Mouse (Mus musculus): ENCODE data around the gene Sumo3.

Gene Sumo3

DNA sequence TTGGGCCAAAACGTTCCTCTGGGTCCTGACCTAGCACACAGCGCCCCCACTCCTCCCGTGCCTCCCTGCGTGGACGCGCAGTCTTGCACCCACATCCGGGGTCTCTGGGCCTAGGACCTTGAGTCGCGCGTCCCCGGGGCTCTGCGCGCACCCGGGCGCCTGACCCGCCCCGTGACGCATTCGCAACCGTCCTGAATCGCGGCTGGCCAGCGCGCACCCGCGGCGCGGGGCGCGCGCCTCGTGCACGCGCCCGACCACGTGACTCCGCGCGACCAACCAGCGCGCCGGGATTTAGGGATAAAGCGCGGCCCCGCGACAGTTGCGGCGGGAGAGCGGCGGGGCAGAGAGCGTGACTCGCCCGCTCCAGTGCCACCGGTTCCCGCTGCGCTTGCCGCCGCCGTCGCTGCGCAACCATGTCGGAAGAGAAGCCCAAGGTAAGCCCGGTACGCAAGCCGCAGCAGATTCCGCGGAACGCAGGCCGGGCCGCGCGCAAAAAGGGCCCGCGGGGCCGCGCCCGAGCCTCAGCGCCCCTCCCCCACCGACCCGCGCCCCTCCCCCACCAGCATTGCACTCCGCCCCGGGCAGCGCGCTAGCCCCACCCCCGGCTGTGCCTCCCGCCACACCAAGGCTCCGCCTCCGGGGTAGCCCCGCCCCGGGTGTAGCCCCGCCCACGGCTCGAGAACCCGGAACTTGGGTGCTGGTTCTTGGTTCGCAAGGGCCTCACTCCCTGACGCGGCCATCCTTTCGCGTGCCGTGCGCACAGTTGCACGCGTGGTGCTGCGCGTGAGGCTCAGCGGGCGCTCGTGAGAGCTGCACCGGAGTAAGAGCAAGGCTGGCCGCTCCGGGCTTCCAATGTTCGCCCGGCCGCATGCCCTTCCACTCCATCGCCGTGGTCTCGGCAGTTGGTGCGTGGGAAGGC lies at the start of gene Sumo3, which contains the start of gene Gm49325:
Gene Sumo3 (plus strand): TSS at position 190 of the 919 bp plus-strand sequence.
Gene Gm49325 (plus strand): TSS at position 290 of the 919 bp plus-strand sequence.
- peak; percentile 90 to 95 for DNase-seq

DNA sequence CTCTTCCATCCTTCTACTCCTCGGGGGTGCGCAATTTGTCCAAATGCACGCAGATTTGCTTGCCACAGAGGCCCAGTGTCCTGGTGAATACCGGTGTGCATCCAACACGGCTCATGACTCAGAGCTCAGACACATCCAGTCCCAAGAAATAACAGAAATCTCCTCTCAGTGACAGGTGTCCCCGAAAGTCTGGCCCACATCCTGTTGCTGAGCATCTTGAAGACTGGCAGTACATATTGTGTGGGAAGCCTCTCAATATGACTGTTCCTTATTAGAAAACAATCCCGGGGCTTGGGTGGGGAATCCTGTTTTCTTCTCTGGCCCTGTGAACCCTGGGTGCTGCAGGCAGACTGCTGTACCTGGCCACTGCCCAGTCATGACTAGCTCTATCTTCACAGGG lies 49.3 kb upstream of the Sumo3 start:
- DNase-seq = no peak

DNA sequence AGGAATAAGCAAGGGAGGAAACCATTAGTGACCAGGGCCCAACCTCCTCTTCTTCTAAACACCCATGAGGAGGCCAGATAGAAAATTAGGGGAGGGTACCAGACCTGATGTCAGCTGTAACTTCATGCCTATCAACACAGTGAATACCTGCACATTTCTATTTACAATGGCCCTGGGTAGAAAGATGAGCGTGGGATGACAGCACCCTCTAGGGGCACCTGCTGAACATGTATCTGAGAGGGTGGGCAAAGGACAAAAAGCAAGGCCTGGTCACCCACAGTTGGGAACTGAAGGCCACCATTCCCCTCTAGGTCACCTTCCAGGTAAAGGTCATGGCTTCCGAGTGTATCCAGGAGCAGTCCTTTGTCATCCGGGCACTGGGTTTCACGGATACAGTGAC lies 48.3 kb upstream of the Sumo3 start:
- DNase-seq = peak; percentile 26 to 27

DNA sequence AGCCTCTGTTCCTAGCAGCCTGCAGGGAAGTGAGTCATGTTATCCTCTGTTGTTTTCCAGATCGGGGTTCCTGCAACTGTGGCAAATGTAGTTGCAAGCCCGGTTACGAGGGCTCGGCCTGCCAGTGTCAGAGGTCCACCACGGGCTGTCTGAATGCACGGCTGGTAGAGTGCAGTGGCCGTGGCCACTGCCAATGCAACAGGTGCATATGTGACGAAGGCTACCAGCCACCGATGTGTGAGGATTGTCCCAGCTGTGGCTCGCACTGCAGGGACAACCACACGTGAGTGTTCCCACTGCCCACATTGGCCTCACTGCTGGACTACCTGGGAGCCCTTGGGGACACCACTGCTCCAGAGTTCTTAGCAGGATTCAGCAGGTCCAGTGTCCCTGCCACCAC lies 45.8 kb upstream of the Sumo3 start:
- DNase-seq = no peak

DNA sequence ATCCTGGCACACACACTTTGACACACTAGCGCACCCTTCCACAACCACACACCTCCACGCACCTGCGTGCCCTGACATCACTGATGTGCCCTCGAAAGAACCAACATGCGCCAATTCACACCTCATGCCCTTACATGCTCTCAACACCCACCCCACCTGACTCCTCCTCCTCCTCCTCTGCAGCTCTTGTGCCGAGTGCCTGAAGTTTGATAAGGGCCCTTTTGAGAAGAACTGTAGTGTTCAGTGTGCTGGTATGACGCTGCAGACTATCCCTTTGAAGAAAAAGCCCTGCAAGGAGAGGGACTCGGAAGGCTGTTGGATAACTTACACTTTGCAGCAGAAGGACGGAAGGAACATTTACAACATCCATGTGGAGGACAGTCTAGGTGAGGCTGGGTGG lies 45.1 kb upstream of the Sumo3 start:
- DNase-seq = no peak

DNA sequence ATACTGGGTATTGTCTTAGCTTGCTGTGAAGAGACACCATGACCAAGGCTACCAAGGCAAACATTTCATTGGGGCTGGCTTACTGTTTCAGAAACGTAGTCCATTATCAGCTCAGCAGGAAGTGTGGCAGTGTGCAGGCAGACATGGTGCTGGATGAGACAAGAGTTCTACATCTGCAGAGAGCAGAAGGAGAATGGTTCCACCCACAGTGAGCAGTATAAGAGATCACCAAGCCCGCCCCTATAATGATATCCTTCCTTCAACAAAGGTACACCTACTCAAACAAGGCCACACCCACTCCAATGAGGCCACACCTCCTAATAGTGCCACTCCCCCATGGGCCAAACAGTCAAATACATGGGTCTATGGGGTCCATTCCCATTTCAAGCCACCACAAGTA lies 44.4 kb upstream of the Sumo3 start:
- DNase-seq = no peak

DNA sequence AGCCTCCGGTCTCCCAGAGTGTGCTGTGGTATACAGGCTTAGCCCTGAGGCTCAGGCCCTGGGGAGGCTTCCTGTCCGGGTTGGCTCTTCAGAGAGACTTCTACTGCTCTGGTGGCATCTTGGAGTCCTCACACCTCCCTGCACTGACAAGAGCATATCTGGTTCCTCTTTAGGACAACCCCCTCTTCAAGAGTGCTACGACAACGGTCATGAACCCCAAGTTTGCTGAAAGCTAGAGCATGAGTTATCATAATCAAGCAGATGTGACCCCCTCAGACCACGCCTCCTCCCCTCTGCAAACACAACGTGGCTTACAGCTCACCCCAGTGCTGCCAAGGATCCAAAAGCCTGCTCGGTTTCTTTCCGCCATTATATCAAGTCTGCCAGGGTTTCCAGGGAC lies 40.9 kb upstream of the Sumo3 start:
- no peak for DNase-seq

DNA sequence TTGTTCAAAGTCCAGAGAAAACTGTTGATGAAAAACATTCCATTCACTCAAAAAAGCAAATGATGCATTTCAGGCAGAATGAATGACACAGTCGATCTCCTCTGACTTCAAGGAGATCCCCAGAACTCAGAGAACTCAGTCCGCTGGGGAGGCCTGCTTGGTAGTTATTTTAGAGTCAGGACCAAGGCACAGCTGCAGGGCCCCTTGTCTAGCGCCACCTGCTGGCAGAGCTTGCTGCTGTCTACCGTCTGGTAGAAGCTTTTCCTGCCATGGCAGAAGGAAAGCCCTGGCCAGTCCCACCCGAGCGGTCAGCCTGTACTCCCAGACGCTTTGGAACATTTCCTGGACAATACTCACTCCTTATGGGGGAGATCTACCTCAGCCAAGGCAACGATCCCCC lies 39.2 kb upstream of the Sumo3 start:
- DNase-seq = peak; percentile 85 to 92

DNA sequence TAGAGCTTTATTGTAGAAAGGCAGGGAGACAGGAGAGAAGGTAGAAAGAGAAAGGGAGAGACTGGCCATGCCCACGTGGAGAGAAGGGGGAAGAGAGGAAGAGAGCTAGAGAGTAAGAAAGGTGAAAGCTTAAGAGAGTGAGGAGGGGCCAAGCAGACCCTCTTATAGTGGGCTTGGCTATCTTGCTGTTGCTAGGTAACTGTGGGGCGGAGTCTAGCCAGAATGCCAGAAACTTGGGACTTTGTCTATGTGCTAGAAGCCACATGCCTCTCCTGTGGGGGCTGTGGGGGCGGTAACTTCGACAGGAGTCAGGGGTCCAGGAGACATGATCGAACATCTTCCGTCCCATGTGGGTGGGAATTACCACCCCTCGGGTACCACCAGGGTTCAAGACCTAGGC lies 36.4 kb upstream of the Sumo3 start:
- no peak for DNase-seq

DNA sequence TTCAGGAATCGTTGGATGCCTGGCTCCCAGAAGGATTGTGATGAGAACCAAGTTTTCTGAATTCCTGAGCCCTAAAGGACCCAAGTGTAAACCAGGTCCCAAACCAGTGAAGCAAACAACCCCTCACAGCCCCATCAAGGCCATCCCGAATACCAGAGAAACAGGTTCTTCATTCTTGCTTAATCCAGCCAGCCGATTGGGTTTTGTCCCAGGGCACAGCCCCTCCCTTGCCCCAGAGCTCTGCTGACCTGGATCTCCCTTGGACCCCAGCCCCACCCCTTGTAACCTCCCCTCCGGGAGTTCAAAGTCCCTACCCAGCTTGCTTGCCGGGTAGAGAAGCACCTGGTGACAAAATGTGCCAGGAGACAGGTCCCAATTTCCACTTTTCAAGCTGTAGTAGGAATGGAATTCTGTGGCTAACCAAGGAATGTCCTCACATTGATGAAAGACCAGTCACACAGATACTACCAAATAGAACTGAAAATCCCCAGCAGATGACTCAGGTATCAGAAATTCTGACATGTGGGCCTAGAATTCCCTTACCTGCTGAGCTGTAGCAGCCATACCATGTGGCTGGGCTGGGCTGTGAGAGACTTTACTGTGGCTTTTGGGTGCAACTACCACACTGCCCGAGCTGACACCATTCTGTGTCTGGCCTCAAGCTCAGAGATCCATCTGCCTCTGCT lies 35.8 kb upstream of the Sumo3 start:
- DNase-seq = no peak

DNA sequence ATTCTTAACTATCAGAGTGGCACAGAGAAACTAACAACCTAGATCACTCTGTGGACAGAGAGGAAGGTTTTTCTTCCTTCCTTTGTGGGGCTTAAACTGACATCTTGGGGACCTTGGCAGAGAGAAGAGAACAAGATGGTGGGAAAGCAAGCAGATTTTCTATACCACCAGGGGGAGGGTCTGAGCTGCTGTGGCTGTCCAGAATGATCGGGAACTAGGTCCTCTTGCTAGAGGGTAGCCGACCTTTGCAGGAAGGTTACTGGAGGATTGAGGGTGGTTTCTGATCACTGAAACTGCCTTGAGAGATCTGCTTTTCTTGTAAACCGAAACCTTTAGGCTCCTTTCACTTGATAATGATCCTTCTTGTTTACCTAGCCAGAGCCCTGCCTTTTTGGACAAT lies 33.7 kb upstream of the Sumo3 start:
- DNase-seq = no peak

DNA sequence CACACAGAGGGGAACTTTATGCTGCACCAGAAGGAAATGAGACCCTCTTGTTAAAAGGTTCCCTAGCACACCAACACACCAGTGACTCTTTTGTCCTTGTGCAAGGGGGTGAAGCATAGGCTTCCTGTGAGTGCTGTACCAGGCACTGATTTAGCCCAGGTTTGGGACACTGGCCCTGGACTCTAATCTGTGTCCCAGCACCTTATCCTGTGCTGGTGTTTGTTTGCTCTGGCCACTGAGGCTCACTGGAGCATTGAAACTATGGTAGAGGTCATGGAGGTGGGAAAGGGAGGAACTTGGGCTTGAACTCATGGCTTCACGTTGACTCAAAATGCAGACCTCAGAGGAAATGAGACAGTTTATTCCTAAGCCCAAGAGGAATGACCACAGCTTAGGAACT lies 32.7 kb upstream of the Sumo3 start:
- no peak for DNase-seq

DNA sequence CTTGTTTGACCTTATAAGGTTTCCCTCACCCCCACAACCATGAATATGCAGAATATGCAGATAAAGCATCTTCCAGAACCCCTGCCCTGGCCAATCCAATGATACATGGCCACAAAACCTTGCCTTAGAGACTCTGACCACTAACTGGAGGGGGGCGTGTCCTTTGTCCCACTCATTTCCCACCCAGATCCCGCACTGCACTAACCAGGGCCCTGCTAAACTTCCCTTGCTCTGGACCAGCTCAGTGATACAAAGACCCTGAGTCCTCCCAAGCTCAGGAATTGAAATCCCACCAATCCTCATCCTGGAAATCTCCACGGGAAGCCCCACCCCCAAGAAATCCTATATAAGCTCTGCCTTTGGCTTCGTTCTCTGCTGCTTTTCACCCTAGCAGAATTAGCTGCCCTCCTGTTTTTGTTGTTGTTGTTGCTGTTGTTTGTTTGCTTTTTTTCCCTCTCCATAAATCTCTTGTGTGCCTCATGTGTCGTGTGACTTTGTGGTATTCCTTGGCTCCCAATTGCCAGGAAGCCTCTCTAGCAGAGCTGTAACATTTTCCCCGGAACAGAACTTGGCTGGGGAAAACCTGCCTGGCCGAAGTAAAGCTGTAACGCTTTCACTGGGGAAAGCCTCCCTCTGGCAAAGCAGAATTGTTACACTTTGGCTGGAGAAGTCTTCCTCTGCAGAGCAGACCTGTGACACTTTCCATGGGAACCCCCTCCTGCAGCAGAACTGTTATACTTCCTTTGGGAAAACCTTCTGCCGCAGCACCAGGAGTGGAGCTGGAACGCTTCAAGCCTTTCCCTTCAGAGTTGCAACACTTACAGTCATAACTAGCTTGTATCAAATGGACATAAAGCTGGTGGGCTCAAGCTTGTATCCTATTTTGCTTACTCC lies 25.6 kb upstream of the Sumo3 start:
- DNase-seq = no peak

DNA sequence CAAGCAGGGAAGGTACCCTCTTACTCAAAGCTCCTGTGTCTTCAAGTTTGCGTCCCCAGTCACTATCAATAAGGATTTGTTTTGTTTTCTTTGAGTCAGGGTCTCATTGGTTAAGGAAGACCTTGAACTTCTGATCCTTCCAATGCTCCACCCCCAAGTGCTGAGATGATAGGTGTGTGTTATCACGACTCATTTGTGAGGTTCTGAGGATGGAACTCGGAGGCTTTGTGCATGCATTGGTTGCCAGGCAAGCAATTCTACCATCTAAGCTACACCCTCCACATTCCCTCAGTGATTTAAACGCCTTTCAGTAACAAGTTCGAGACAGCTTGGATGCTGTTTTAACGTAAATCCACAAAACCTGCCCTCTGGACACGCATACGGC lies 24.9 kb upstream of the Sumo3 start:
- DNase-seq = no peak

DNA sequence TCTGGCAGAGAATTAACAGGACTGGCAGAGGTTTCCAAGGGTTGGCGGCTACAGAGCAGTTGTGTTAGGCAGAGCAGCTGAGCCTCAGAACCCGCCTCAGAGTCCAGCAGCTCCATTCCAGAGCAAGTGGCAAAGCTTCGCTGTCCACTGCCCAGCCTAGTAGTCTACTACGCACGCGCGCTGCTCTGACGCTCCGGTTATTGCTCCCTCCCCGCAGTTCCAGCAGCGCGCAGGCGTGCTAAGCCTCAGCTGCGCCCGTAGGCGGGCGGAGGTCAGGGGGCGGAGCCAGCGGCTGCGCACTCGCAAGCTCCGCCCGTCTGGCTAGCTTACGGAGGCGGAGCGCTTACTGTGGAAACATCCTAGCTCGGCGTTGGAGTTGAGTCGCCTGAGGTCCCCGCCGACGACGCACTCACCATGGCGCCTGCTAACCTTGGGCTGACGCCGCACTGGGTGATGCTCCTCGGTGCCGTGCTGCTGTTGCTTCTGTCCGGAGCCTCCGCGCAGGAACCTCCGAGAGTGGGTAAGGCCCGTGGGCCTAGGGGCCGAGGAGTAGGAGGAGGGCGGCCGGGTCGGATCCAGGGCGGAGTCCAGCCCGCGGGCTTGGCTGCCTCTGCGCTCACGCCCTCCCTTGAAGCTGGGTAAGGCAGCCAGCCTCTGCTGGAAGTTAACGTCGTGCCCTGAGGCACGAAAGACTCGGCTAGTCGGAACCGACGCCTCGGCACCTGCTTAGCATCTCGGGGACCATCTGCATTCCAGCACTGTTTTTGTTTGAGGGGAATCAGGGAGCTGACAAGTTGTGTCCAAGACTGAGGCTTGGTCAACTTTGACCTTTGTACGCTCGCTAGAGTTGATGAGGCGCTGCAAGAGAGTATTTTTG lies 24.3 kb upstream of the Sumo3 start, which contains the start of gene Pttg1ip:
Gene Pttg1ip (plus strand): TSS at position 313 of the 877 bp plus-strand sequence.
- peak; percentile 92 to 96 for DNase-seq

DNA sequence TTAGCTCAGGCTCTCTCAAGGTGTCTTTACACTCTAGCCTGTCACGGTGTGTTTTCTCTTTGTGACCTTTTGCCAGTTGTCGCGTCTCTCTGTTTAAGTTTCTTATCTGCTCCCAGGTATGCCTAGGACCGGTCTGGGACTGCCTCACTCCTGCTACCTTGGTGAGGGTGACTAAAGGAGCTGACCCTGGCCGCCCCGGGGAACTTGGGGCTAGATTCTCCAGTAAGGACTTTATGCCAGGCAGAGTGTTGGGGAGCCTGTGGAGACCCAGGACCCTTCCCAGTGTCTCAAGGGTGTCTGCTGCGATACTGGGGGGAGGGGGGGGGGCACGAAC lies 23.6 kb upstream of the Sumo3 start:
- no peak for DNase-seq

DNA sequence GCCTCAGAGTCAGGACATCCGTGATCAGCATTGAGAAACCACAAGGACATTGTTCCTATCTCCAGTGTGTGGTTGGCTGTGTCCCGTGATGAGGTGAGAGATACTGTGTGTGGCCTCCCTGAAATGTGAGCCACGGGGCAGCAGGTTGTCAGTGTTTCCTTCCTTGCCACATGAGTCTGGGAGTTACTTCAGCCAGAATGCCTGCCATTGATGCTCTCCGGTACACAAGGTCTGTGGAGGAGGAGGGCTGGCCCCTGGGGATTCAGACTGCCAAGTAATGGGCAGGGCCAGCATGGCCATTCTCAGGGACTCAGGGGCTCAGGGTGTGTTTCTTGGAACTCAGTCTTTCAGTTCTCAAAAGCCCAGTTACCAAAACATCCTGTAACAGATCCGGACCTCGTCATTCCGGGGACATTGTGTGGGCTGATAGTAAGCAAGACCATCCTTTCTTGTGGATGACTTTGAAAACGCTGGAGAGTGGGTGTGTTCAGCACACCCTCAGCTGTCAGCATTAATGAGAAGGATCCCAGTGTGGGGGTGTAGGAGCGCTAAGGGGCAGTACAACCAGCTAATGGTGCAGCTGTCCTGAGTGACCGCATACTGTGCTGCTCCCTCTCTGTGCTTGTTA lies 22.0 kb upstream of the Sumo3 start:
- DNase-seq = no peak

DNA sequence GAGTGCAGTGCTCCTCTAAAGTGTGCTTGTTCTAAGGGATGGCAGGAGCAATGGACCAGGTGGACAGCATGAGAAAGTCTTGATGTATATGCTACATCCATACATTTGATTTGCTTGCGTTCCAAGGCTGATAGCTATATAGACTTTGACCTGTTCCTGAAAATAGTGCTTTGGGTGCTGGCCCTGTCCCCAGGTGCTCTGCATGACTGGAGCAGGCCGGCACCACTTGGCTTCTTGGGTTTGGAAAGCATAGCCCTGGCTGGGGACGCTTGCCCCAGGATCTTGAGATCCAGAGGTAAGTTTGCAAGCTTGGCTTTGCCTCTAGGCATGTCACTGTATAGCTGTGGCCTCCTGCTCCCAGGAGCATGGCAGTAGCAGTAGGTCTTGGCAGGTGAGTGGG lies 19.3 kb upstream of the Sumo3 start:
- no peak for DNase-seq

DNA sequence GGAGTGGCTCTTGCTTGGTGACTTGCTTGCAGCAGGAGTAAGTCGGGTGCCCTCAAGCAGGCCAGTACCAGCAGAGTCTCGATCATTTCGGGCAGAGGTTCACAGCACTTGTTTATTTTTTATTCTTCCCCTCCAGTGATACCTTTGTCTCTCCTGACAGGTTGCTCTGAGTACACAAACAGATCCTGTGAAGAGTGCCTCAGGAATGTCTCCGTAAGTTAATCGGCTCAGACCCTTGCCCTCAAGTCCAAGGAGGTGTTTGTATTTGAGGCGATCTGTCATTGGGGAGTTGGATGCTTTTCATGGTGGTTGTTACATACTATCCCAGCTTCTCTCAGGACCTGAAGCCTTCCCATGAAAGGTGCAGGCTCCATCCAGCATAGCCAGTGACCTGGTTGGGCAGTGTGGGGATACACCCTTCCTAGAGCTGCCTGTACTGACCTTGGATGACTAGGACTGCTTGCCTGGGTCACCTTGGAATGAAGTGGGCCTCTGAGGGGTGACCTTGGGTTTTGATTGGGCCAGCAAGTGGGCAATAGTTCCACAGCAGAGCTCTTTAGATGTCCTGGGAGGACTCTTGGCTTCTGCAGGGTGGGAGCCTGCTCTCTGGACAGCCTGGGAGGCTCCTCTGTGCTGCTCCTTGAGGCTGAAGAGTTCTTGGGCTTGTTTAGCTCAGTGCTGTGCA lies 18.7 kb upstream of the Sumo3 start:
- no peak for DNase-seq

DNA sequence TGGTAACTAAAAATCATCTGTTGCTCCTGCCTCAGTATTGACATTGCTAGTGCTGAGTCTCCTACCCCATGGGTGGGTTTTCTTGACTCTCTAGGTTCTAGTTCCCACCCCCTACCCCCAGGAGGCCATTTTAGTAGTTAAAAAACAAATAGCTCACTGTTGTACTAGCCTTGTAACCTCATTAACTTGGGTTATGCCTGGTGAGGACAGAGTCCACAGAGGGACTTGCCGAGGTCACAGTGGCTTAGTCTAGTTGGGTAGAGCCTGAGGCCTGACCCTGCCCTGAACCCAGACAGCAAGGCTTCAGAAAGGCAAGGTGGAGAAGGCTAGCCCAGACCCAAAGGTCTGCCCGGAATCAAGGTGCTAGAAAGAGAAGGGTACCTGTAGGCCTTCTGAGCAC lies 17.9 kb upstream of the Sumo3 start:
- no peak for DNase-seq

DNA sequence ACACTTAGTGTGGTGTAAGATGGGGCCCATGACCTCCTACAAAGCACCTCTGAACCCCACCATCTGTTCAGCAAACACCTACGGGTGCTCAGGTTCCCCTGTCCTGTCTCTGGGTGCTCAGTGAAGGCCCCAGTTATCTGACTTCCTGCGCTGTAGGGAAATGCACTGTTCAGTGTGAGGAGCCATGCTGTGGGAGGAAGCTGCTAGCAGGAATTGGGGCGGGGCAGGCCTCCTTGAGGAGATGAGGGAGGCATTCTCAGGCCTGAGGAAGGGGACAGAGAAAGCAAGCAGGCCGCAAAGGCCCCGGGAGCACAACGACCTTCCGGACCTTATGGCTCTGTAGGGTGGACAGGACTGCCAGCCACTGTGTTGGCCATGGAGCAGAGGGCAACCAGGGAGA lies 16.8 kb upstream of the Sumo3 start:
- DNase-seq = no peak

Data from cerebellum, postnatal 36 days (tissue).